Mouse (Mus musculus): ENCODE measurements around the gene Vash2.

Gene Vash2

GRCm38 (mm10) chr1:190927751-190928369 lies 51.2 kb downstream of the Vash2 start:
- in situ Hi-C loops (cut with MboI, MseI) = loop anchor here in 1 of 2 experiments (10.0 kb wide), 1 partner anchor 1207 kb away; the partner anchor contains the start of gene Rcor3

- in situ Hi-C loops (cut with MboI, MseI) = loop anchor here in 1 of 2 experiments (10.0 kb wide), 1 partner anchor 1207 kb away; the partner anchor contains the start of gene Rcor3
These were observed 51.8 kb downstream of the Vash2 start for GRCm38 (mm10) chr1:190927311-190927710.

DNA sequence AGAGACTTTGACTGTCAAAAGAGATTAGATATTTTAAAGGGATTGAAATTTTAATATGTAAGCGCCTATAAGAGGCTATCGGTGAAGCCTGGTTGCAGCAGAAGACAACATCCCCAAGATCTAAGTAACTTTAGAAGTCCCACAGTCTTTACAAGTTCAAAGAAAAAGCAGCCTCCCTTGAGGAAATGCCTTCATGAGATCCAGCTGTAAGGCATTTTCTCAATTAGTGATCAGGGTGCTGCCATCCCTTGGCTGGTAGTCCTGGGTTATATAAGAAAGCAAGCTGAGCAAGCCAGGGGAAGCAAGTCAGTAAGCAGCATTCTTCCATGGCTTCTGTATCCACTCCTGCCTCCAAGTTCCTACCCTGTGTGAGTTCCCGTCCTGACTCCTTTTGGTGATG lies 54.3 kb downstream of the Vash2 start, which contains the start of gene Angel2:
TSS of gene Angel2 (plus strand) at position 301 of the 400 bp plus-strand sequence.
- in situ Hi-C loops (cut with MboI, MseI) = loop anchor here in 1 of 2 experiments (10.0 kb wide), 1 partner anchor 1210 kb away; the partner anchor contains the start of gene Rcor3

GRCm38 (mm10) chr1:190919725-190920469 lies 59.2 kb downstream of the Vash2 start:
- in situ Hi-C loops (cut with MboI, MseI) = loop anchor here in 1 of 2 experiments (10.0 kb wide), 1 partner anchor 1215 kb away; the partner anchor contains the start of gene Rcor3

DNA sequence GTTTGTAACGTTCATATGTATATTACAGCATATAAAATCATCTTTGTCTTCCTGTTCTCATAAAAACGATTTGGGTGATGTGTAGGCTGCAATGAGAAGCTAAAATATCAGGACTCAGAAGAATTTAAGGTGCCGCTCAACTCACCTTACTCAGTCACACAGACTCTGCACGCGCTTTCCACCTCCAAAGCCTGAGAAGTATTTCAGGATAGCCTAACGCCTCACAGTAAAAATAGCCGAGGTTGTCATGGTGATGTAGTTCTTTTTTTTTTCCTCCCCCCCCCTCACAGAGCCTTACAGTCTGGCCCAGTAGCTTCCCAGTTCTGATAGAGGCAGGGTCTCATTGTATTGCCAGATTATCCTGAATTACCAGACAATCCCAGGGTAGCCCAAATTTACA lies 60.2 kb downstream of the Vash2 start:
- in situ Hi-C loops (cut with MboI, MseI) = no loop called here

DNA sequence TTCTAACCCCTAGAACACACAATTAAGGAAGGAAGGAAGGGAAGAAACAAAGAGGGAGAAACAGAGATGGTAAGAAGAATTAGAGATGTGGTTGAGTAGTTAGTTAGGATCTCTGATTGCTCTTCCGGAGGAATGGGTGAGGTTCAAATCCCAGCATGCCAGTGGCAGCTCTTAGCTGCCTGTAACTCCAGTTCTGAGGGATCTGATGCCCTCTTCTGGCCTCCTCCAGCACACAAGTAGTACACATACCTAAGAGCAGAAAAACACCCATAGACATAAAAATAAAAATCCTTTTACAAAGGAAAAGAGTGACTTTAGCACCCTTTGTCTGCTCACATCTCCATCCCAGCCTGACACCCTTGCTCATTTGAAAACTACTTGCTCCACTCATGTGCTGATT lies 66.5 kb downstream of the Vash2 start:
- in situ Hi-C loops (cut with MboI, MseI) = no loop called here

DNA sequence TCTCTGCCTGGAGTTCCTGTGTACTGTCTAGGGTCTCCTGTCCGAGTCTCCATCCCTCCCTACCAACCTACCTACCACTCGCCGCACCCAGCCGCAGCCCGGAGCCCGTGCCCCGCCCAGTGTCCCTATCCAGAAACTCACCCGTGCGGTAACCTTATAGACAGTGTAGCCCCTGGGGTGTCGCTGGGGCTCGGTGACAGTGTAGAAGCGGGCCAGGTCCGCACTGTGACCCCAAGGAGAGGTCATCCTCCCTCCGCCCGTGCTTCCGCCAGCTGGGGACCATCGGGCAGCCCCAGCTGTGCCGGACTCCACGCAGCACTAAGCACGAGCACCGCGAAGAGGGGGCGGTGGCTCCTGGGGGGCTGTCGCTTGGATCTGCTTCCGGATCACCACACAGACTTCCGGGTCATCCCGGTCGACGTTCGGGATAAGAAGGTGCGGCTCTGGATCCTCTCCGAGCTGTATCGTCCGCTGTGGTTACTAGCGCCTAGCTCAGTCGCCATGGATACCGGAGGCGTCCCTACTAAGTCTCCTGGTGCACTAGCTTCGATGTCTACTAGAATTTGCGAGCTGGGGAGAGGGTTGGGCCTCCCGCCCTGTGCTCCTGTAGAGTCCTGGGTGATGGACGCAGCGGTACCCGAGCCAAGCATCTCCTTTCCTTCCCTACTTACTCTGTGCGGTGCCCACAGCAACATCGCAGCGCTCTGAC lies 67.5 kb downstream of the Vash2 start, which contains the start of gene Rps6kc1:
TSS of gene Rps6kc1 (minus strand) at position 356 of the 709 bp plus-strand sequence.
- in situ Hi-C loops (cut with MboI, MseI) = no loop called here

DNA sequence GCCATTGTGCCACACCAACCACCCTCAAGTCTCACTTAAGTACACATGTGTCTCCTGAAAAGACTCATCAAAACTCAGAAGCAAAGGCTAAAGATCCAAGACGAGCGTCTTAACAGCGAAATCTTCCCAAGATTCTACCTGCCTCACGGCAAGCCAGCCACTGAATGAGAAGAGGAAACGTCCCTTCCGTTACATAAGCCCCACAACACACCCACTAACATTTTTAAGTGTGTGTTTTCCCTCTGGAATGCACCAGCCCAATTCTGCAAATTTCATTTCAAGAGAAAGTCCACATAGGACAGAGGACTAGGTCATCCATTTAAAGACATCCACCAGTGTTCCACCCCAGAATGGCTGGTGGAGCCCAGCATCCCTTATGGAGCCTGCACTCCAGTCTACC lies 68.3 kb downstream of the Vash2 start:
- in situ Hi-C loops (cut with MboI, MseI) = no loop called here

DNA sequence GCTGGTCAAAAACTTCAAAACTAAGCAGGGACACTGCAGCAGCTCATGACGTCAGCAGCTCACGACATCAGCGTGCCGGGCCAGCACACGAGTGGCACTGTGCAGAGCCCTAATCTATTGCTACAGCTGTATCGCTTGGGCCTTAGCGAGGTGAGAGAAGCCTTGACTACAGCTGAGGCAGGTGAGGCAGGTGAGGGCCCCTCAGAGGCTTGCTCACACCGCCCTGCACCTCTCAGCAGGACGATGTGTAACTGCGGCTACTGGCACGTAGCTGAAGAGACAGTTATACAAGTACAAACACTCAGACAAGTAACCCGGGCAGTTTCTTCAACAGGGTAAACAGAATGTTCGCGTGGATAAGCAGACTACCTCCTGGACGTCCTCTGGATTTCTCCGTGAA lies 74.4 kb downstream of the Vash2 start:
- in situ Hi-C loops (cut with MboI, MseI) = no loop called here

DNA sequence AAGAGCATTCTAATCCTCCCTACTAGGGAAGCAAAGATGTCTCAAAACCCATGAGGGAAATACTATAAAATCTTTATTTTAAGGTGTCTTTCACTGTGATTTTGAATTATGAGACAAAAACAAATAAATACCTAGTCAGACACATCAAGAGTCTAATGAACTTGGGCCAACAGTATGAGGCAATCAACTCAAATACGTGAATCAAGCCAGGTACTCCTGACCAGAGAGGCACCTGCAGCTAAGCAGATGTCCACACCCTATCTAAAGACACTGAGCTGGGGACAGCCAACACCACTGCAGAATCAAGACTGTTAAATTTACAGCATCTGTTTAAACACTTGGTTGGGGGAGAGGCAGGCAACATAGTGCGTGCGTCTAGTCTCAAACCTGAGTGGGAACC lies 75.0 kb downstream of the Vash2 start:
- in situ Hi-C loops (cut with MboI, MseI) = no loop called here

GRCm38 (mm10) chr1:190901082-190901481 lies 78.0 kb downstream of the Vash2 start:
- in situ Hi-C loops (cut with MboI, MseI) = no loop called here

DNA sequence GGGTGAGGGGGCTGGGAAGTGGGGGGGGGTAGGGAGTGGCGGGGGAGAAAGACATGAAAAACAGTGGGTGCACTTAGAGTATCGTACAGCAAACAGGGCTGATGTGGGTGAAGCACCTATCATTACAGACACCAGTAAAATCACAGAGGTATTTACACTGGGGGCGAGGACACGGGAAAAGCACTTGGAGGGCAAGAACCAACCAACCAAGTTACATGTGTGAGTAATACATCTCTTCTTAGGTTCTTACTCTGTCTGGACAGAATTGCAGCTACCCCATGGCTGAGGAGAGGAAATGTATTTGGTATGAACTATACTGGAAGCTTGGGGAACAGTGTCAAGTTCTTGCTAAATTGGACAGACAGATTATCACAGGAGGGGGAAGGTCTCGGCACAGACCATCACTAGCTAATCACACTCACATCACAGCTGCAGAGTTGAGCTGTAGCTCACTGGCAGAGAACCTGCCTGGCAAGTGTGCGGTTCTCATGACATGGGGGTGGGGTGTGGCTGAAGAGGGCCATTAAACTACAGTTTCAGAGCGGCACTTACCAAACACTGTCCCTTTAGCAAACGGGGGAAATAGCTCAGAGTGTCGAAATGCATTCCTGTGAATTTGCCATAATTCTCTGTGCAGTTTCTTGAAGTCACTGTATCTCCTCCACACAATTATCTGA lies 80.1 kb downstream of the Vash2 start:
- in situ Hi-C loops (cut with MboI, MseI) = no loop called here

GRCm38 (mm10) chr1:190898186-190898585 lies 80.9 kb downstream of the Vash2 start:
- in situ Hi-C loops (cut with MboI, MseI) = no loop called here

All from T-helper 17 cell (primary cell).